Mouse (Mus musculus) C2C12 (cell line): ENCODE results near the gene Prkg1.

Experiments
- CEBPB ChIP-seq: IDR thresholded peaks from one replicate; pipeline ENCODE4 v1.6.1; 2011; ENCODE audit warnings: low read depth, mild to moderate bottlenecking, control low read depth, moderate library complexity
- CTCF ChIP-seq: IDR thresholded peaks from one replicate; pipeline ENCODE4 v1.5.1; 2011; ENCODE audit not compliant: control insufficient read depth, insufficient read depth, insufficient read length
- MAX ChIP-seq: IDR thresholded peaks from one replicate; pipeline ENCODE4 v1.6.1; 2011; ENCODE audit warnings: mild to moderate bottlenecking, control low read depth
- MYOD1 ChIP-seq: IDR thresholded peaks from one replicate; pipeline ENCODE4 v1.6.1; 2011; ENCODE audit warnings: low read depth; ENCODE audit not compliant: control insufficient read depth, insufficient read length
- MYOG ChIP-seq: IDR thresholded peaks from one replicate; pipeline ENCODE4 v1.6.1; 2011; ENCODE audit not compliant: control insufficient read depth, insufficient read length; ENCODE audit errors: extremely low read depth

DNA sequence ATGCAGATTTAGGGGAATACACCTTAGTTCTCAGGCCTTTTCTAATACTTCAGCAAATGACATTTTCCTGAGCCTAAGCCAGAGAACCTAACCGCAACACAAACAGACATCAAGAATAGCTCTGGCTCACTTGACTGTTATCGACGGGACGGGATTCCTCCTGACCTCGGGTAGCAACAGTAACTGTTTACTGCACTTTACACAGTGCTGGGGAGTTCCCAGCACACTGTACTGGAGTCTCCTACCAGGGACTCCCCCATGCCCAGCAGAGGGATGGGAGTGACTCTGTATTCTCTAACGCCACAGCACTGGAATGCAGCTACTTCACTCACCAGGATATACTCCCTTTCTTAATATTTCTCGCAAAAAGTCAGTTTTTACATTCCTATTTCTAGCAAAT lies 1141.2 kb downstream of the Prkg1 start:
- TF ChIP-seq MAX (no peak), CTCF (no peak), MYOD1 (no peak), MYOG (no peak), CEBPB (no peak)
